Mouse (Mus musculus) thymus, postnatal 14 days (tissue): ENCODE measurements around the gene Clspn.

ENCODE experiments used
- DNase-seq: peaks from one replicate; pipeline ENCODE4 v3.0.0; 2021

The Clspn gene

GRCm38 (mm10) chr4:126639339-126639738 is 82.6 kb downstream of the Clspn start:
- DNase-seq = no peak

- DNase-seq = no peak
Measured at GRCm38 (mm10) chr4:126641901-126642300, 85.2 kb downstream of the Clspn start.
